Mouse (Mus musculus): ENCODE results near the gene Foxn3. TPM values are rescaled to one million over a fixed set of nuclear protein-coding genes. Genes with fewer than 3 reads are reported as not detected.
A peak's percentile ranks its signal among the peaks of the same experiment; 100 is the strongest.

Foxn3 gene
- total and polyA plus RNA-seq, 2 experiments = 21.1 to 27.3 TPM

DNA sequence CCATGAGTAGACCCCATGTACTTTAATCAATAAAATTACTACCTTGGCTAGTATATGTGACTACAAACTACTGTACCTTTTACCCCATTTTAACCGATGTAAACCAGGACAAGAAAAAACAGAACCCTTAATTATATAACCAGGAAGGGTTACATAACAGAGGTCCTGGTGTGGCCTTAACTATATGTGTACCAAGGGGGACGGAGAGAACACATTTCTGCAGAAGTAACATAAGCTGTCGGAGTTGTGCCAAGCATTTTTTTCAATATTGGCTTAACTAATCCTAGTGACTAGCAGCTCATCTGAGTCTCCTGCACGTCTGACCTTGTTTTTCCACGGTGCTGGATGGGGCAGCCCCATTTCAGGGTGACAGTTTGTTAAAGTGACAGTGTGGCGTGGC, 315.4 kb downstream of the Foxn3 start:
- no peak for TF ChIP-seq CTCF (IDR thresholded peaks at IDR 0.05; ENCODE audit: low read depth, low read length)
- TF ChIP-seq POLR2A (IDR thresholded peaks at IDR 0.05; ENCODE audit: extremely low read depth, insufficient read depth, low read length) = no peak
- Histone ChIP-seq H3K4me3 (ENCODE audit: insufficient read depth, low read depth, low read length) (no peak overlapping the region), H3K27me3 (ENCODE audit: control insufficient read depth, insufficient read depth, low read length) (no peaks in the 10 kb centered on the region), H3K4me1 (ENCODE audit: control insufficient read depth, insufficient read depth, low read length) (peaks cover 20% of the 10 kb centered on the region), H3K27ac (replicated peaks; ENCODE audit: insufficient read depth, low read depth, low read length) (no peak overlapping the region), H3K9ac (ENCODE audit: low read depth, low read length) (no peak overlapping the region), H3K36me3 (ENCODE audit: control insufficient read depth, insufficient read depth, low read length) (no peaks in the 10 kb centered on the region), H3K79me2 (ENCODE audit: control insufficient read depth, insufficient read depth, low read length) (peaks cover 42% of the 10 kb centered on the region)
- 30% methylated on average over 6 of the region's 6 CpGs for WGBS
- DNase-seq (ENCODE audit: extremely low read depth, low read depth, low spot score) = peak; percentile 50

DNA sequence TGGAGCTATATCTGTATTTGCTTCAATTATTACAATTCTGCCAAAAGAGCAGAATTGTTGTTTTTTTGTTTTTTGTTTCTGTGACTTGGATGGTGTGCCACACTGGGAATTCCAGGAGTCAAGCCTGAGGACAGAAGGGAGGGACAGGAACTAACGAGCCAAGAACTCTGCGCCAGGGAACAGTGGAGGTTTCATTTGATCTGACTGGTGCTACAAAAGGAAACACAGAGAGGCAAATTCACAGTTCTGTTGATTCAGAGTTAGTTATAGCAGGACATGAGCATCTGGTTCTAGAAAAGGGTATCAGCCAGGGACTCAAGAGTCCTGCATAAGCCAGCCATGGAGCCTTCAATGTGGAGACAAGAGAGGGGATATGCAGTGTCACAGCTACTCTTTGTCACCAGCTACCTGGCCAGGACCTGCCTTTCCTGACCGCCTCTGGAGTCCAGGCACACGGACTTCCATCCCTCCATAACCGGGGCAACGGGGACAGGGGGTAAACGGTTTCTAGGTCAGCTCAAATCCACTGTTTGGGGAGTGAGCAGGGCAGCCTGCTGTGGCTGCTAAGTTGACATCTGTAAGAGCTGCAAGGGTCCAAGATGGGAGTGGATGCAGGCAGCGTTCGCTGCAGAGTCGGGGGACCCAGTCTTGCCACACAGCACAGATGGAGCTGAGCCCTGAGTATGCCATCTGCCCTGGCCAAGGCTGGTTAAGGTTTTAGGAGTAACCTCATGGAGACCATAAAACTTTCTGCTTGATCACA, 316.2 kb downstream of the Foxn3 start:
- Histone ChIP-seq H3K4me3 (ENCODE audit: insufficient read depth, low read depth, low read length) (no peak overlapping the region), H3K9ac (ENCODE audit: low read depth, low read length) (no peak overlapping the region), H3K36me3 (ENCODE audit: control insufficient read depth, insufficient read depth, low read length) (no peaks in the 10 kb centered on the region), H3K4me1 (ENCODE audit: control insufficient read depth, insufficient read depth, low read length) (peaks cover 20% of the 10 kb centered on the region), H3K27me3 (ENCODE audit: control insufficient read depth, insufficient read depth, low read length) (no peaks in the 10 kb centered on the region), H3K27ac (replicated peaks; ENCODE audit: insufficient read depth, low read depth, low read length) (peak overlapping the region; percentile 13), H3K79me2 (ENCODE audit: control insufficient read depth, insufficient read depth, low read length) (peaks cover 42% of the 10 kb centered on the region)
- peak; percentile 64 for DNase-seq (ENCODE audit: extremely low read depth, low read depth, low spot score)
- TF ChIP-seq CTCF (IDR thresholded peaks at IDR 0.05; ENCODE audit: low read depth, low read length) = no peak
- no peak for TF ChIP-seq POLR2A (IDR thresholded peaks at IDR 0.05; ENCODE audit: extremely low read depth, insufficient read depth, low read length)
- WGBS = 25% methylated on average over 10 of the region's 10 CpGs

DNA sequence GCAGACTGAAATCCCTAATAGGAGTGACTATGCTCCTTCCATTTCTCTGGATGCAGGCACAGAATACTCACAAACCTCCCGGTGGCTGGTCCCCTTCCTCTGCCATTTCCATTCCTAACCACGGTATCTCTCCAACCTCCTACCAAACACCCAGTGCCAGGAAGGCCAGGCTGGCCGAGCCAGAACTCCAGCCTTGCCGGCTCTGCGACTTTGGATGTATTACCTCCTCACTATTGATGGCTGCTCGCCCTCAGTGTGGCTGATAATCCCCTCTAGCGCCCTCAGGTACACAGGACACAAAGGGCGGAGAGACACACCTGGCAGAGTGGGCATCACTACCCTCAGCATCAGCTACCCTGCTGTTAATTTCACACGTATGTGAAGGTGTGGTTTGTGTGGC, 318.7 kb downstream of the Foxn3 start:
- Histone ChIP-seq H3K27me3 (ENCODE audit: control insufficient read depth, insufficient read depth, low read length) (no peaks in the 10 kb centered on the region), H3K4me1 (ENCODE audit: control insufficient read depth, insufficient read depth, low read length) (peaks cover 20% of the 10 kb centered on the region), H3K36me3 (ENCODE audit: control insufficient read depth, insufficient read depth, low read length) (no peaks in the 10 kb centered on the region), H3K79me2 (ENCODE audit: control insufficient read depth, insufficient read depth, low read length) (peaks cover 30% of the 10 kb centered on the region), H3K4me3 (ENCODE audit: insufficient read depth, low read depth, low read length) (no peak overlapping the region), H3K27ac (replicated peaks; ENCODE audit: insufficient read depth, low read depth, low read length) (no peak overlapping the region), H3K9ac (ENCODE audit: low read depth, low read length) (no peak overlapping the region)
- 97% methylated on average over 9 of the region's 9 CpGs for WGBS
- no peak for TF ChIP-seq POLR2A (IDR thresholded peaks at IDR 0.05; ENCODE audit: extremely low read depth, insufficient read depth, low read length)
- no peak for TF ChIP-seq CTCF (IDR thresholded peaks at IDR 0.05; ENCODE audit: low read depth, low read length)
- DNase-seq (ENCODE audit: extremely low read depth, low read depth, low spot score) = no peak

DNA sequence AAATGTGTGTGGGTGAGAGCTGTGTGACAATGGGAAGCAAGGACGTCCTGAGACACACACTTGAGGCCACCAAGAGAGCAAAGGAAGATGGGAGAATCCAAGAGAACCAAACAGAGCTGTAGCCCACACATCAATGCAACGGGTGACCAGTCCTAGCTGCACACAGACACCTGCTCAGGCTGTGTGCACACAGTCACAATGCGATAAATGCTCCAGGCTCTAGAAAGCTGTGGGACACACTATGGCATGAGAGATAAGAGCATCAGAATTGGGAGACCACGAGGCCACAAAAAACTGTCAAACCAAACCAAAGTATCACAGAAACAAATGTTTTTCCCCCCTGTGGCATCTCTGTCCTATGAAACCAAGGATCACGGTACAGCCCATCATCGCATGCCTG, 319.1 kb downstream of the Foxn3 start:
- H3K79me2 ChIP-seq (ENCODE audit: control insufficient read depth, insufficient read depth, low read length) = peaks cover 31% of the 10 kb centered on the region
- WGBS = 97% methylated on average over 6 of the region's 6 CpGs
- no peak overlapping the region for H3K27ac ChIP-seq (replicated peaks; ENCODE audit: insufficient read depth, low read depth, low read length)
- no peak overlapping the region for H3K4me3 ChIP-seq (ENCODE audit: insufficient read depth, low read depth, low read length)
- peaks cover 20% of the 10 kb centered on the region for H3K4me1 ChIP-seq (ENCODE audit: control insufficient read depth, insufficient read depth, low read length)
- no peaks in the 10 kb centered on the region for H3K36me3 ChIP-seq (ENCODE audit: control insufficient read depth, insufficient read depth, low read length)
- H3K9ac ChIP-seq (ENCODE audit: low read depth, low read length) = no peak overlapping the region
- no peak for TF ChIP-seq CTCF (IDR thresholded peaks at IDR 0.05; ENCODE audit: low read depth, low read length)
- no peak for TF ChIP-seq POLR2A (IDR thresholded peaks at IDR 0.05; ENCODE audit: extremely low read depth, insufficient read depth, low read length)
- no peak for DNase-seq (ENCODE audit: extremely low read depth, low read depth, low spot score)
- H3K27me3 ChIP-seq (ENCODE audit: control insufficient read depth, insufficient read depth, low read length) = no peaks in the 10 kb centered on the region

DNA sequence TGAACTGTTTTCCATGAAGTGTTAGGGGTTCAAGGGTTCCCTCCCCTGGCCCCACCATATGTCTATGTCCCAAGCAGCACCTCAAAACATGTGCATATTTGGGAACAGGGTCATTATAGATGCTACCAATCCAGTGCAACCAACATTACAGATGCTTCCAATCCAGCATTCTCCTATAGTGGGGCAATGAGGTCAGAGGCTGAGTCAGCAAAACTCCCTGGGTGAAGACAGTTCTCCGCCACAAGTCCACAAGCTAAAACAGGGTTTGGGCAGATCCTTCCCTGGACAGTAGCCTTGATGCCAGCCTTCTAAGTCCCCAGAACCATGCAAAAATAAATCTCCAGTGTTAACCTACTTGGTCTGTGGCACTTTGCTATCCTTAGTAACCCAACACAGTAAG, 320.1 kb downstream of the Foxn3 start:
- Histone ChIP-seq H3K27me3 (ENCODE audit: control insufficient read depth, insufficient read depth, low read length) (no peaks in the 10 kb centered on the region), H3K36me3 (ENCODE audit: control insufficient read depth, insufficient read depth, low read length) (no peaks in the 10 kb centered on the region), H3K4me1 (ENCODE audit: control insufficient read depth, insufficient read depth, low read length) (peaks cover 11% of the 10 kb centered on the region), H3K79me2 (ENCODE audit: control insufficient read depth, insufficient read depth, low read length) (peaks cover 33% of the 10 kb centered on the region), H3K27ac (replicated peaks; ENCODE audit: insufficient read depth, low read depth, low read length) (no peak overlapping the region), H3K9ac (ENCODE audit: low read depth, low read length) (no peak overlapping the region), H3K4me3 (ENCODE audit: insufficient read depth, low read depth, low read length) (no peak overlapping the region)
- WGBS = 81% methylated on average over 1 of the region's 1 CpGs
- no peak for TF ChIP-seq CTCF (IDR thresholded peaks at IDR 0.05; ENCODE audit: low read depth, low read length)
- TF ChIP-seq POLR2A (IDR thresholded peaks at IDR 0.05; ENCODE audit: extremely low read depth, insufficient read depth, low read length) = no peak
- no peak for DNase-seq (ENCODE audit: extremely low read depth, low read depth, low spot score)

DNA sequence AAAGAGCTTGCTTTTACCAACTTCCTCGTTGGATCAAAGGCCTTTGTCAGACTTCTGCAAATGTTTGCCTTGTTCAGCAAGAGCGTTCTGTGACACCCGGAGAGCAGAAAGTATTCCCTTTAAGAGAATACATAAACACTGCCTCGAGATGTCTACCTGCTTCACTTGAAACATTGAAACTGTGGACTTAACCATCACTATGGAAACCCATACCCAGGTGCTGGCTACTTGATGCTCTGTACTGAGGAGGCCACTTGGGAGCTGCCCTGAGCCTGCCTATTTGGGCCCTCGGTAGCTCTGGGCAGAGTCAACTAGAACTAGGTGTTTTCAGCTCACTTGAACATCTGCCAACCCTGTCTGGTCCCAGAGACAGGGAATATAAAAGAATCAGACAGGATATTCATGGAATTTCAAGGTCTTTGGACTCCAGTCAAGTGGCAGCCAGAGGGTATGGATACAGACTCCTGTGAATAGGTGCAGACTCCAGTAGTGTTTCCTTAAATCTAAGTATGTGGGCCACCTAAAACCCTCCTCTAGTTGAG, 323.1 kb downstream of the Foxn3 start:
- no peak overlapping the region for H3K9ac ChIP-seq (ENCODE audit: low read depth, low read length)
- H3K36me3 ChIP-seq (ENCODE audit: control insufficient read depth, insufficient read depth, low read length) = no peaks in the 10 kb centered on the region
- peak; percentile 39 for DNase-seq (ENCODE audit: extremely low read depth, low read depth, low spot score)
- no peaks in the 10 kb centered on the region for H3K27me3 ChIP-seq (ENCODE audit: control insufficient read depth, insufficient read depth, low read length)
- H3K79me2 ChIP-seq (ENCODE audit: control insufficient read depth, insufficient read depth, low read length) = peaks cover 33% of the 10 kb centered on the region
- 26% methylated on average over 5 of the region's 5 CpGs for WGBS
- H3K27ac ChIP-seq (replicated peaks; ENCODE audit: insufficient read depth, low read depth, low read length) = no peak overlapping the region
- no peak overlapping the region for H3K4me3 ChIP-seq (ENCODE audit: insufficient read depth, low read depth, low read length)
- TF ChIP-seq CTCF (IDR thresholded peaks at IDR 0.05; ENCODE audit: low read depth, low read length) = no peak
- no peak for TF ChIP-seq POLR2A (IDR thresholded peaks at IDR 0.05; ENCODE audit: extremely low read depth, insufficient read depth, low read length)
- peaks cover 1% of the 10 kb centered on the region for H3K4me1 ChIP-seq (ENCODE audit: control insufficient read depth, insufficient read depth, low read length)

All from liver, adult 2 months (tissue).